Mouse (Mus musculus) cerebellum, adult 2 months (tissue): Measurements from ENCODE around the gene Eda.

ENCODE experiments used
- CTCF ChIP-seq: fragments of 200-500 bp; IDR thresholded peaks from 2 replicates; pipeline ENCODE4 v1.5.1; 2011; ENCODE audit warnings: low read depth, mild to moderate bottlenecking, control low read depth, low read length, moderate library complexity, borderline replicate concordance; ENCODE audit not compliant: insufficient read depth
- POLR2A ChIP-seq: fragments of 200-500 bp; IDR thresholded peaks from 2 replicates; pipeline ENCODE4 v1.6.1; 2011; ENCODE audit warnings: low read length, control low read depth, borderline replicate concordance; ENCODE audit not compliant: insufficient read depth

- TF ChIP-seq CTCF (no peak), POLR2A (no peak)
Observed at GRCm38 (mm10) chrX:99975985-99976924, 849 bp downstream of the Eda start.
